In genomic region chr10:43557630-43558165, GRCm38 (mm10) we compare ENCODE assay signal across 17 mouse cellular contexts.
"Had no signal": no experiment of that assay in that cellular context is flagged by ENCODE, and none has a peak within 500 bp of the region (broad histone marks: within the 10 kb centered on the region; RNA-seq: fewer than 3 reads in every experiment).

No protein-coding gene starts in this region.

- H3K4me3 ChIP-seq: limb, embryonic 15.5 days; megakaryocyte, embryonic 14.5 days; midbrain, embryonic 15.5 days; neural tube, embryonic 13.5 days had no signal

- H3K27me3 ChIP-seq: limb, embryonic 15.5 days; midbrain, embryonic 15.5 days; neural tube, embryonic 13.5 days had no signal

- H3K4me1 ChIP-seq: limb, embryonic 15.5 days; megakaryocyte, embryonic 14.5 days; midbrain, embryonic 15.5 days; neural tube, embryonic 13.5 days had no signal

- H3K4me2 ChIP-seq: limb, embryonic 15.5 days; midbrain, embryonic 11.5 days; midbrain, embryonic 15.5 days; neural tube, embryonic 13.5 days had no signal

- H3K9ac ChIP-seq: limb, embryonic 15.5 days; liver, embryonic 14.5 days; midbrain, embryonic 15.5 days; neural tube, embryonic 13.5 days had no signal

- H3K36me3 ChIP-seq: limb, embryonic 15.5 days; midbrain, embryonic 15.5 days; neural tube, embryonic 13.5 days had no signal

- ATAC-seq: intestine, postnatal 0 days; midbrain, embryonic 15.5 days had no signal

- H3K9me3 ChIP-seq: limb, embryonic 15.5 days; midbrain, embryonic 15.5 days had no signal

- DNase-seq: kidney, adult 9 months; kidney, postnatal 36 days; layer of hippocampus, adult 9-11 months; layer of hippocampus, postnatal 36 days; lung, adult 18-20 months; lung, postnatal 36 days; right cerebral cortex, postnatal 14 days; thymus, adult 18-20 months; thymus, postnatal 14 days had no signal

- H3K27ac ChIP-seq: kidney, postnatal 0 days; limb, embryonic 15.5 days; liver, embryonic 14.5 days; midbrain, embryonic 15.5 days; neural tube, embryonic 13.5 days had no signal
